Mouse (Mus musculus) stomach, embryonic 16.5 days (tissue): ENCODE measurements around the gene Ubac2. TPM values are rescaled to one million over a fixed set of nuclear protein-coding genes. Genes with fewer than 3 reads are reported as not detected.

Experiments used
- ATAC-seq: fragments of 200-750 bp; cut with Nextera tagmentation; 2 replicates; pipeline ENCODE4 v1.8.0; 2017; ENCODE audit warnings: moderate number of reproducible peaks, moderate TSS enrichment; ENCODE audit not compliant: insufficient read depth, low FRiP score
- H3K27ac ChIP-seq: fragments of 300-500 bp; sonication (generic); 2 replicates; pipeline ENCODE4 v1.5.1; 2014; ENCODE audit warnings: low read length
- H3K27me3 ChIP-seq: fragments of 300-500 bp; sonication (generic); 2 replicates; pipeline ENCODE4 v1.6.1; 2014; ENCODE audit warnings: low read length, control low read depth, mixed read lengths; ENCODE audit not compliant: control insufficient read depth, insufficient read depth
- H3K36me3 ChIP-seq: fragments of 300-500 bp; sonication (generic); 2 replicates; pipeline ENCODE4 v1.6.1; 2014; ENCODE audit warnings: low read length; ENCODE audit not compliant: control insufficient read depth, insufficient read depth
- H3K4me1 ChIP-seq: fragments of 300-500 bp; sonication (generic); 2 replicates; pipeline ENCODE4 v1.6.1; 2014; ENCODE audit warnings: low read length, control low read depth, mixed read lengths; ENCODE audit not compliant: control insufficient read depth, insufficient read depth
- H3K4me2 ChIP-seq: fragments of 300-500 bp; sonication (generic); 2 replicates; pipeline ENCODE4 v1.6.1; 2014; ENCODE audit warnings: low read depth, low read length, mixed read lengths
- H3K4me3 ChIP-seq: fragments of 300-500 bp; sonication (generic); replicated peaks from 2 replicates; pipeline ENCODE4 v1.5.1; 2014; ENCODE audit warnings: mild to moderate bottlenecking, low read length
- H3K9ac ChIP-seq: fragments of 300-500 bp; sonication (generic); 2 replicates; pipeline ENCODE4 v1.6.1; 2014; ENCODE audit warnings: low read length
- H3K9me3 ChIP-seq: fragments of 300-500 bp; sonication (generic); replicated peaks from 2 replicates; pipeline ENCODE4 v1.6.1; 2016; ENCODE audit warnings: low read length, control low read depth; ENCODE audit not compliant: control insufficient read depth
- WGBS: fragments of 180-500 bp; shearing (Covaris S2); extraction: QIAGEN DNeasy Blood & Tissue Kit; methylation state at CpG from one replicate; pipeline ENCODE4 v1.1.7; 2014; 5-methylcytosine and 5-hydroxymethylcytosine counted together
- polyA plus RNA-seq: library from polyadenylated mRNA; unstranded; fragments of >200 nt; fragmentation: Nextera tagmentation; extraction: Ambion mirVana; gene quantifications from 2 replicates; pipeline ENCODE4 v1.2.1, GENCODE M21; 2015

Gene Ubac2
- polyA plus RNA-seq, 1 experiment from 2014 or later: 54.9 TPM

GRCm38 (mm10) chr14:121898509-121898908 lies 20.1 kb downstream of the Ubac2 start:
- Histone ChIP-seq H3K9ac (no peak overlapping the region), H3K36me3 (no peaks in the 10 kb centered on the region), H3K9me3 (no peaks in the 10 kb centered on the region), H3K27ac (no peak overlapping the region), H3K4me2 (no peak overlapping the region), H3K4me3 (no peak overlapping the region), H3K4me1 (peaks cover 4% of the 10 kb centered on the region; the same call in 1 of the 2 replicates), H3K27me3 (no peaks in the 10 kb centered on the region)
- ATAC-seq: no peak
- 81% methylated on average over 11 of the region's 11 CpGs for WGBS

- H3K27ac ChIP-seq: no peak overlapping the region
- H3K9me3 ChIP-seq: no peaks in the 10 kb centered on the region
- 55% methylated on average over 3 of the region's 3 CpGs for WGBS
- no peaks in the 10 kb centered on the region; the same call in 1 of the 2 replicates for H3K4me1 ChIP-seq
- no peak overlapping the region for H3K4me2 ChIP-seq
- no peak for ATAC-seq
- no peaks in the 10 kb centered on the region for H3K36me3 ChIP-seq
- no peak overlapping the region for H3K4me3 ChIP-seq
- H3K9ac ChIP-seq: no peak overlapping the region
- H3K27me3 ChIP-seq: no peaks in the 10 kb centered on the region
Observed at GRCm38 (mm10) chr14:121899071-121899470, 20.7 kb downstream of the Ubac2 start.

- ATAC-seq: no peak
- Histone ChIP-seq H3K4me3 (no peak overlapping the region), H3K27me3 (no peaks in the 10 kb centered on the region), H3K36me3 (no peaks in the 10 kb centered on the region), H3K27ac (no peak overlapping the region), H3K9me3 (no peaks in the 10 kb centered on the region), H3K4me2 (no peak overlapping the region), H3K4me1 (no peaks in the 10 kb centered on the region), H3K9ac (no peak overlapping the region)
- WGBS: 92% methylated on average over 6 of the region's 6 CpGs
Observed at GRCm38 (mm10) chr14:121901511-121901910, 23.1 kb downstream of the Ubac2 start.

GRCm38 (mm10) chr14:121903381-121903876 lies 25.0 kb downstream of the Ubac2 start:
- H3K36me3 ChIP-seq: no peaks in the 10 kb centered on the region
- 84% methylated on average over 7 of the region's 7 CpGs for WGBS
- H3K4me3 ChIP-seq: no peak overlapping the region
- ATAC-seq: no peak
- H3K27me3 ChIP-seq: no peaks in the 10 kb centered on the region
- no peaks in the 10 kb centered on the region for H3K4me1 ChIP-seq
- H3K27ac ChIP-seq: no peak overlapping the region
- H3K9me3 ChIP-seq: no peaks in the 10 kb centered on the region
- no peak overlapping the region for H3K4me2 ChIP-seq
- no peak overlapping the region for H3K9ac ChIP-seq

- 24% methylated on average over 3 of the region's 3 CpGs for WGBS
- Histone ChIP-seq H3K36me3 (no peaks in the 10 kb centered on the region), H3K4me1 (no peaks in the 10 kb centered on the region), H3K27ac (no peak overlapping the region), H3K27me3 (no peaks in the 10 kb centered on the region), H3K9ac (no peak overlapping the region), H3K4me3 (no peak overlapping the region), H3K4me2 (no peak overlapping the region), H3K9me3 (no peaks in the 10 kb centered on the region)
- ATAC-seq: no peak
Observed at GRCm38 (mm10) chr14:121904754-121905153, 26.3 kb downstream of the Ubac2 start.

- H3K27me3 ChIP-seq: no peaks in the 10 kb centered on the region
- no peak overlapping the region for H3K9ac ChIP-seq
- no peak overlapping the region for H3K27ac ChIP-seq
- no peaks in the 10 kb centered on the region for H3K4me1 ChIP-seq
- H3K9me3 ChIP-seq: no peaks in the 10 kb centered on the region
- 67% methylated on average over 8 of the region's 8 CpGs for WGBS
- ATAC-seq: no peak
- no peaks in the 10 kb centered on the region; the same call in 1 of the 2 replicates for H3K36me3 ChIP-seq
- H3K4me3 ChIP-seq: no peak overlapping the region
- no peak overlapping the region for H3K4me2 ChIP-seq
Observed at GRCm38 (mm10) chr14:121906341-121906991, 28.0 kb downstream of the Ubac2 start.

- Histone ChIP-seq H3K4me2 (no peak overlapping the region), H3K9me3 (no peaks in the 10 kb centered on the region), H3K4me1 (no peaks in the 10 kb centered on the region), H3K27me3 (no peaks in the 10 kb centered on the region), H3K27ac (no peak overlapping the region; the same call in 1 of the 2 replicates), H3K9ac (no peak overlapping the region), H3K36me3 (no peaks in the 10 kb centered on the region; the same call in 1 of the 2 replicates), H3K4me3 (no peak overlapping the region)
- 81% methylated on average over 11 of the region's 11 CpGs for WGBS
- no peak for ATAC-seq
Observed at GRCm38 (mm10) chr14:121906992-121907681, 28.7 kb downstream of the Ubac2 start.

GRCm38 (mm10) chr14:121909868-121910267 lies 31.4 kb downstream of the Ubac2 start:
- Histone ChIP-seq H3K9me3 (no peaks in the 10 kb centered on the region), H3K9ac (no peak overlapping the region), H3K27me3 (no peaks in the 10 kb centered on the region), H3K27ac (no peak overlapping the region), H3K36me3 (no peaks in the 10 kb centered on the region; the same call in 1 of the 2 replicates), H3K4me1 (no peaks in the 10 kb centered on the region), H3K4me3 (no peak overlapping the region), H3K4me2 (no peak overlapping the region)
- 94% methylated on average over 6 of the region's 6 CpGs for WGBS
- no peak for ATAC-seq

- WGBS: 90% methylated on average over 7 of the region's 7 CpGs
- no peaks in the 10 kb centered on the region for H3K27me3 ChIP-seq
- no peak overlapping the region for H3K27ac ChIP-seq
- no peak overlapping the region for H3K4me2 ChIP-seq
- H3K9me3 ChIP-seq: no peaks in the 10 kb centered on the region
- H3K36me3 ChIP-seq: no peaks in the 10 kb centered on the region; the same call in 1 of the 2 replicates
- no peak for ATAC-seq
- H3K4me1 ChIP-seq: no peaks in the 10 kb centered on the region
- H3K9ac ChIP-seq: no peak overlapping the region
- H3K4me3 ChIP-seq: no peak overlapping the region
Observed at GRCm38 (mm10) chr14:121912501-121912900, 34.1 kb downstream of the Ubac2 start.
